Comparison of ENCODE assay signal across 14 mouse cellular contexts in the genomic region with DNA sequence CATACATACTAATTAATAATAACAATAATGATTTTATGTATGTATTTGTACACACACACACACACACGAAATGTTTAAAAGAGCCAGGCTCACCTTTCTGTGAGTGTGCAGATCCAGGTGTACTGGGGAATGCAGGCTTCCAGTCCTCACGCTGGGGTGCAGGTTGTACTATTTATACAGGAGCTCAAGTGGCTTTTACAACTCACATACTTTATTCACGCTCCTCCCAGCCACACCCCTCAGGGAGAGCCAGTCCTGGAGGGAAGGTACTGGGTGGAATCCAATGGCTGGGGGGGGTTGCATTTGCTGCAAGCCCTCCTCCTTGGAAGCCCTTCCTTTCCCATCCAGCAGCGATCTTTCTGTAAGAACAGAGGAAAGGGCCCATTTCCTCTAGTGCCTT. TPM values are rescaled to one million over a fixed set of nuclear protein-coding genes. Genes with fewer than 3 reads are reported as not detected.
DNase-seq lines count a peak whose midpoint lies in the region; ATAC-seq and TF ChIP-seq lines count a peak whose summit lies in the region.
"Had no signal": no experiment of that assay in that cellular context is flagged by ENCODE, and none has a peak within 500 bp of the region (broad histone marks: within the 10 kb centered on the region; RNA-seq: fewer than 3 reads in every experiment).

A gene (minus strand): TSS at position 160 of the 400 bp plus-strand sequence.

- no peak within 1 kb of the TSS for H3K4me3 ChIP-seq in kidney, postnatal 0 days (replicated peaks; ENCODE audit: low read depth, low read length)
- no peak within 1 kb of the TSS for H3K4me3 ChIP-seq in kidney, embryonic 14.5 days (ENCODE audit: low read length)
- H3K4me3 ChIP-seq in embryonic facial prominence, embryonic 14.5 days (ENCODE audit: low read depth, low read length), result no peak within 1 kb of the TSS
- no peak within 1 kb of the TSS for H3K4me3 ChIP-seq in lung, embryonic 14.5 days (ENCODE audit: low read depth, low read length)
- peak within 1 kb of the TSS; percentile 37 for H3K4me3 ChIP-seq in stomach, embryonic 16.5 days (replicated peaks; ENCODE audit: low read length)

- 0 out of 2 replicates have a peak, but pooled peaks cover 7% of the 10 kb centered on the region for H3K4me1 ChIP-seq in kidney, postnatal 0 days (replicated peaks; ENCODE audit: insufficient read depth, low read length)
- peaks cover 3% of the 10 kb centered on the region; the same call in 1 of the 2 replicates for H3K4me1 ChIP-seq in kidney, embryonic 14.5 days (ENCODE audit: control insufficient read depth, insufficient read depth, low read length)
- H3K4me1 ChIP-seq in embryonic facial prominence, embryonic 14.5 days (ENCODE audit: control insufficient read depth, insufficient read depth, low read length), result no peaks in the 10 kb centered on the region
- 0 out of 2 replicates have a peak, but pooled peaks cover 7% of the 10 kb centered on the region for H3K4me1 ChIP-seq in lung, embryonic 14.5 days (ENCODE audit: insufficient read depth)
- H3K4me1 ChIP-seq in stomach, embryonic 16.5 days (ENCODE audit: control insufficient read depth, insufficient read depth, low read length), result no peaks in the 10 kb centered on the region

- H3K9ac ChIP-seq in kidney, postnatal 0 days (ENCODE audit: low read depth, low read length), result no peak within 1 kb of the TSS
- H3K9ac ChIP-seq in kidney, embryonic 14.5 days (ENCODE audit: low read depth, low read length), result no peak within 1 kb of the TSS
- H3K9ac ChIP-seq in embryonic facial prominence, embryonic 14.5 days (ENCODE audit: low read depth, low read length), result no peak within 1 kb of the TSS
- H3K9ac ChIP-seq in lung, embryonic 14.5 days, result no peak within 1 kb of the TSS
- H3K9ac ChIP-seq in stomach, embryonic 16.5 days (ENCODE audit: low read length), result peak within 1 kb of the TSS; percentile 56
- H3K9ac ChIP-seq: hindbrain, embryonic 14.5 days had no signal

- TF ChIP-seq CTCF in kidney, postnatal 0 days (IDR thresholded peaks at IDR 0.05; ENCODE audit: low read depth), result no peak
- no peak for TF ChIP-seq CTCF in lung, embryonic 14.5 days (IDR thresholded peaks at IDR 0.05; ENCODE audit: low read depth)

- no peak within 1 kb of the TSS for H3K4me2 ChIP-seq in kidney, postnatal 0 days (ENCODE audit: low read length)
- no peak within 1 kb of the TSS for H3K4me2 ChIP-seq in kidney, embryonic 14.5 days (replicated peaks; ENCODE audit: low read depth, low read length)
- 0 out of 2 replicates have a peak within 1 kb of the TSS, but pooled peaks have one; percentile 9 for H3K4me2 ChIP-seq in embryonic facial prominence, embryonic 14.5 days (ENCODE audit: low read depth, low read length)
- peak within 1 kb of the TSS; percentile 34; the same call in 1 of the 2 replicates for H3K4me2 ChIP-seq in lung, embryonic 14.5 days
- peak within 1 kb of the TSS; percentile 43 for H3K4me2 ChIP-seq in stomach, embryonic 16.5 days (ENCODE audit: low read depth, low read length)
- H3K4me2 ChIP-seq: hindbrain, embryonic 14.5 days had no signal

- ATAC-seq in kidney, postnatal 0 days (replicated peaks; ENCODE audit: low FRiP score, low read depth), result no peak
- no peak for ATAC-seq in kidney, embryonic 14.5 days (ENCODE audit: low FRiP score, low TSS enrichment)
- ATAC-seq in embryonic facial prominence, embryonic 14.5 days (ENCODE audit: low read depth), result 0 out of 2 replicates have a peak, but pooled peaks have one; percentile 37
- ATAC-seq in lung, embryonic 14.5 days (ENCODE audit: insufficient read depth), result peak; percentile 89
- peak; percentile 86 for ATAC-seq in stomach, embryonic 16.5 days (ENCODE audit: insufficient read depth, low FRiP score)
- no peak for ATAC-seq in megakaryocyte progenitor cell, adult 5-6 weeks (replicated peaks; ENCODE audit: poor library complexity)
- ATAC-seq: forebrain, embryonic 16.5 days had no signal

- DNase-seq in kidney, postnatal 0 days (ENCODE audit: low spot score), result peak; percentile 6
- DNase-seq in embryonic facial prominence, embryonic 14.5 days (ENCODE audit: low spot score), result peak; percentile 51
- DNase-seq in lung, embryonic 14.5 days, result peak; percentile 61
- DNase-seq in layer of hippocampus, postnatal 36 days, result no peak
- DNase-seq: cerebellum, adult 2 months; gastrocnemius, postnatal 36 days; liver; thymus, postnatal 14 days had no signal

- 49% methylated on average over 4 of the region's 4 CpGs for WGBS in kidney, postnatal 0 days
- WGBS in kidney, embryonic 14.5 days, result 49% methylated on average over 4 of the region's 4 CpGs
- 44% methylated on average over 4 of the region's 4 CpGs for WGBS in embryonic facial prominence, embryonic 14.5 days
- WGBS in lung, embryonic 14.5 days, result 48% methylated on average over 4 of the region's 4 CpGs
- 43% methylated on average over 4 of the region's 4 CpGs for whole genome bisulfite sequencing in stomach, embryonic 16.5 days

- no peaks in the 10 kb centered on the region for H3K36me3 ChIP-seq in kidney, postnatal 0 days (ENCODE audit: insufficient read depth, low read length)
- no peaks in the 10 kb centered on the region for H3K36me3 ChIP-seq in kidney, embryonic 14.5 days (ENCODE audit: control insufficient read depth, insufficient read depth, low read length)
- H3K36me3 ChIP-seq in embryonic facial prominence, embryonic 14.5 days (ENCODE audit: control insufficient read depth, insufficient read depth, low read length), result no peaks in the 10 kb centered on the region
- H3K36me3 ChIP-seq in lung, embryonic 14.5 days (ENCODE audit: insufficient read depth), result no peaks in the 10 kb centered on the region
- H3K36me3 ChIP-seq in stomach, embryonic 16.5 days (ENCODE audit: control insufficient read depth, insufficient read depth, low read length), result no peaks in the 10 kb centered on the region

- no peak within 1 kb of the TSS for H3K27ac ChIP-seq in kidney, postnatal 0 days
- H3K27ac ChIP-seq in kidney, embryonic 14.5 days (ENCODE audit: low read depth, low read length), result no peak within 1 kb of the TSS
- H3K27ac ChIP-seq in embryonic facial prominence, embryonic 14.5 days (replicated peaks; ENCODE audit: low read depth, low read length), result no peak within 1 kb of the TSS
- H3K27ac ChIP-seq in lung, embryonic 14.5 days (ENCODE audit: low read depth), result peak within 1 kb of the TSS; percentile 47
- H3K27ac ChIP-seq in stomach, embryonic 16.5 days (ENCODE audit: low read length), result peak within 1 kb of the TSS; percentile 65
- H3K27ac ChIP-seq: hindbrain, embryonic 14.5 days had no signal

- no peaks in the 10 kb centered on the region for H3K9me3 ChIP-seq in kidney, postnatal 0 days (replicated peaks; ENCODE audit: low read length)
- H3K9me3 ChIP-seq in kidney, embryonic 14.5 days (ENCODE audit: control insufficient read depth, low read length), result no peaks in the 10 kb centered on the region
- no peaks in the 10 kb centered on the region for H3K9me3 ChIP-seq in embryonic facial prominence, embryonic 14.5 days (ENCODE audit: control insufficient read depth, low read length)
- H3K9me3 ChIP-seq in lung, embryonic 14.5 days (ENCODE audit: low read depth, low read length), result no peaks in the 10 kb centered on the region
- H3K9me3 ChIP-seq in stomach, embryonic 16.5 days (replicated peaks; ENCODE audit: control insufficient read depth, low read length), result no peaks in the 10 kb centered on the region

- H3K27me3 ChIP-seq in kidney, postnatal 0 days (ENCODE audit: insufficient read depth, low read length), result no peaks in the 10 kb centered on the region
- H3K27me3 ChIP-seq in kidney, embryonic 14.5 days (ENCODE audit: control insufficient read depth, insufficient read depth, low read length), result no peaks in the 10 kb centered on the region
- no peaks in the 10 kb centered on the region for H3K27me3 ChIP-seq in embryonic facial prominence, embryonic 14.5 days (replicated peaks; ENCODE audit: control insufficient read depth, insufficient read depth, low read length)
- H3K27me3 ChIP-seq in lung, embryonic 14.5 days (ENCODE audit: insufficient read depth, low read length), result no peaks in the 10 kb centered on the region
- no peaks in the 10 kb centered on the region for H3K27me3 ChIP-seq in stomach, embryonic 16.5 days (ENCODE audit: control insufficient read depth, insufficient read depth, low read length)

RNA-seq across cellular contexts. Expression of the gene that starts here (rescaled TPM):
- 12.8 and 21.1 TPM in 2 replicates for polyA plus RNA-seq in kidney, postnatal 0 days (2015; fragmentation: Nextera tagmentation; extraction: Ambion mirVana)
- 2.6 and 2.9 TPM in 2 replicates for polyA plus RNA-seq in kidney, embryonic 14.5 days (2014; fragmentation: Nextera tagmentation; extraction: Ambion mirVana)
- 41.9 and 43.4 TPM in 2 replicates for polyA plus RNA-seq in embryonic facial prominence, embryonic 14.5 days (2014; fragmentation: Nextera tagmentation; extraction: Ambion mirVana)
- 12.1 and 14.4 TPM in 2 replicates for polyA plus RNA-seq in lung, embryonic 14.5 days (2014; fragmentation: Nextera tagmentation; extraction: Ambion mirVana)
- polyA plus RNA-seq in stomach, embryonic 16.5 days (2015; fragmentation: Nextera tagmentation; extraction: Ambion mirVana), result 112 and 154 TPM in 2 replicates
- under 1 TPM; 0.27 to 0.66 TPM for total RNA-seq in layer of hippocampus, postnatal 36 days (2021)
- total RNA-seq in megakaryocyte progenitor cell, adult 5-6 weeks (2015), result not detected in 2 replicates
- total RNA-seq in megakaryocyte progenitor cell, adult 5-6 weeks (2017), result not detected in 2 replicates
- polyA plus RNA-seq: spleen, adult 2 months had no signal

Comparison
In these comparisons a context has a peak if more than half of its experiments do, and no peak if none do; other contexts are left out.
1. ATAC-seq: peak in embryonic facial prominence, embryonic 14.5 days (single experiment), lung, embryonic 14.5 days (single experiment) and stomach, embryonic 16.5 days (single experiment); none in kidney, postnatal 0 days (single experiment), kidney, embryonic 14.5 days (single experiment) and megakaryocyte progenitor cell, adult 5-6 weeks (single experiment).
2. DNase-seq: peak in kidney, postnatal 0 days (single experiment), embryonic facial prominence, embryonic 14.5 days (single experiment) and lung, embryonic 14.5 days (single experiment); none in layer of hippocampus, postnatal 36 days (0 of 2).
3. H3K27ac ChIP-seq: peak in lung, embryonic 14.5 days (single experiment) and stomach, embryonic 16.5 days (single experiment); none in kidney, postnatal 0 days (single experiment), kidney, embryonic 14.5 days (single experiment) and embryonic facial prominence, embryonic 14.5 days (single experiment).
4. H3K4me2 ChIP-seq: peak in embryonic facial prominence, embryonic 14.5 days (single experiment), lung, embryonic 14.5 days (single experiment) and stomach, embryonic 16.5 days (single experiment); none in kidney, postnatal 0 days (single experiment) and kidney, embryonic 14.5 days (single experiment).